Comparison of ENCODE assay signal across 17 mouse cellular contexts in genomic region chr2:7309324-7309723, GRCm38 (mm10).
DNase-seq lines count a peak whose midpoint lies in the region; ATAC-seq and TF ChIP-seq lines count a peak whose summit lies in the region.
"Had no signal": no experiment of that assay in that cellular context is flagged by ENCODE, and none has a peak within 500 bp of the region (broad histone marks: within the 10 kb centered on the region; RNA-seq: fewer than 3 reads in every experiment).

No protein-coding gene starts in this region.

- no peaks in the 10 kb centered on the region for H3K27me3 ChIP-seq in embryonic facial prominence, embryonic 10.5 days (replicated peaks; ENCODE audit: low read depth, poor library complexity, severe bottlenecking)
- no peaks in the 10 kb centered on the region for H3K27me3 ChIP-seq in forebrain, embryonic 11.5 days (ENCODE audit: control insufficient read depth, insufficient read depth, low read length)
- H3K27me3 ChIP-seq in hindbrain, embryonic 11.5 days (ENCODE audit: control insufficient read depth, insufficient read depth, low read length): no peaks in the 10 kb centered on the region
- H3K27me3 ChIP-seq in midbrain, embryonic 12.5 days: peaks cover 7% of the 10 kb centered on the region
- H3K27me3 ChIP-seq in stomach, postnatal 0 days (ENCODE audit: control insufficient read depth, insufficient read depth, low read length): no peaks in the 10 kb centered on the region
- H3K27me3 ChIP-seq: embryonic facial prominence, embryonic 13.5 days; lung, embryonic 15.5 days had no signal

- no peak for TF ChIP-seq CTCF in stomach, postnatal 0 days (IDR thresholded peaks at IDR 0.05; ENCODE audit: low read depth)

- H3K4me2 ChIP-seq in forebrain, embryonic 11.5 days (ENCODE audit: low read depth, low read length, severe bottlenecking): no peak overlapping the region
- H3K4me2 ChIP-seq in hindbrain, embryonic 11.5 days (replicated peaks; ENCODE audit: low read depth, low read length): no peak overlapping the region
- no peak overlapping the region for H3K4me2 ChIP-seq in midbrain, embryonic 12.5 days (replicated peaks)
- no peak overlapping the region for H3K4me2 ChIP-seq in stomach, postnatal 0 days (replicated peaks; ENCODE audit: low read depth)
- H3K4me2 ChIP-seq: embryonic facial prominence, embryonic 13.5 days; heart, embryonic 11.5 days; lung, embryonic 15.5 days had no signal

- DNase-seq in embryonic facial prominence, embryonic 10.5 days (ENCODE audit: low spot score): no peak
- DNase-seq in forebrain, embryonic 11.5 days (ENCODE audit: low spot score): no peak
- no peak for DNase-seq in hindbrain, embryonic 11.5 days (ENCODE audit: low spot score)
- DNase-seq in frontal cortex, postnatal 36 days (ENCODE audit: low spot score in 2 of 2): no peak
- DNase-seq in stomach, postnatal 0 days (ENCODE audit: low spot score): no peak
- DNase-seq in spleen, postnatal 14 days (ENCODE audit: low spot score in 2 of 2): no peak
- DNase-seq: adrenal gland, adult 2 months; heart, postnatal 14 days; kidney, adult 9 months; kidney, postnatal 36 days; thymus, postnatal 25 days had no signal

- 58% methylated on average over 1 of the region's 1 CpGs for WGBS in embryonic facial prominence, embryonic 10.5 days
- WGBS in forebrain, embryonic 11.5 days: 24% methylated on average over 1 of the region's 1 CpGs
- 54% methylated on average over 1 of the region's 1 CpGs for WGBS in hindbrain, embryonic 11.5 days
- 21% methylated on average over 1 of the region's 1 CpGs for WGBS in midbrain, embryonic 12.5 days
- WGBS in stomach, postnatal 0 days: 85% methylated on average over 1 of the region's 1 CpGs

- H3K4me1 ChIP-seq in embryonic facial prominence, embryonic 10.5 days: peaks cover 23% of the 10 kb centered on the region
- H3K4me1 ChIP-seq in forebrain, embryonic 11.5 days (replicated peaks; ENCODE audit: control insufficient read depth, insufficient read depth, low read length): peaks cover 10% of the 10 kb centered on the region
- H3K4me1 ChIP-seq in hindbrain, embryonic 11.5 days (replicated peaks; ENCODE audit: control insufficient read depth, insufficient read depth, low read length): no peaks in the 10 kb centered on the region; the same call in 1 of the 2 replicates
- H3K4me1 ChIP-seq in midbrain, embryonic 12.5 days: peaks cover 37% of the 10 kb centered on the region
- H3K4me1 ChIP-seq in stomach, postnatal 0 days (replicated peaks; ENCODE audit: control insufficient read depth, insufficient read depth): no peaks in the 10 kb centered on the region
- H3K4me1 ChIP-seq: embryonic facial prominence, embryonic 13.5 days; lung, embryonic 15.5 days had no signal

- no peak overlapping the region for H3K4me3 ChIP-seq in embryonic facial prominence, embryonic 10.5 days
- H3K4me3 ChIP-seq in forebrain, embryonic 11.5 days (ENCODE audit: low read depth, low read length): no peak overlapping the region
- no peak overlapping the region for H3K4me3 ChIP-seq in hindbrain, embryonic 11.5 days (ENCODE audit: low read depth, low read length)
- H3K4me3 ChIP-seq in midbrain, embryonic 12.5 days: no peak overlapping the region
- no peak overlapping the region for H3K4me3 ChIP-seq in stomach, postnatal 0 days (ENCODE audit: low read depth, low read length)
- H3K4me3 ChIP-seq: embryonic facial prominence, embryonic 13.5 days; lung, embryonic 15.5 days had no signal

- peak overlapping the region; percentile 44; the same call in 1 of the 2 replicates for H3K27ac ChIP-seq in embryonic facial prominence, embryonic 10.5 days (replicated peaks)
- H3K27ac ChIP-seq in forebrain, embryonic 11.5 days (ENCODE audit: low read depth, low read length): peak overlapping the region; percentile 67; the same call in 1 of the 2 replicates
- no peak overlapping the region for H3K27ac ChIP-seq in hindbrain, embryonic 11.5 days (ENCODE audit: low read depth, low read length)
- H3K27ac ChIP-seq in midbrain, embryonic 12.5 days (replicated peaks): peak overlapping the region; percentile 66
- no peak overlapping the region for H3K27ac ChIP-seq in stomach, postnatal 0 days (replicated peaks)
- H3K27ac ChIP-seq: embryonic facial prominence, embryonic 13.5 days; liver, embryonic 14.5 days; lung, embryonic 15.5 days had no signal

- H3K9ac ChIP-seq in forebrain, embryonic 11.5 days (ENCODE audit: low read length): no peak overlapping the region
- no peak overlapping the region for H3K9ac ChIP-seq in hindbrain, embryonic 11.5 days (ENCODE audit: low read depth, low read length)
- no peak overlapping the region for H3K9ac ChIP-seq in midbrain, embryonic 12.5 days (replicated peaks)
- no peak overlapping the region for H3K9ac ChIP-seq in stomach, postnatal 0 days (ENCODE audit: low read length)
- H3K9ac ChIP-seq: embryonic facial prominence, embryonic 13.5 days; liver, embryonic 14.5 days; lung, embryonic 15.5 days had no signal

- ATAC-seq in forebrain, embryonic 11.5 days (replicated peaks; ENCODE audit: low FRiP score): 0 out of 2 replicates have a peak, but pooled peaks have one; percentile 7
- ATAC-seq in hindbrain, embryonic 11.5 days (ENCODE audit: low FRiP score): 0 out of 2 replicates have a peak, but pooled peaks have one; percentile 25
- 0 out of 2 replicates have a peak, but pooled peaks have one; percentile 20 for ATAC-seq in midbrain, embryonic 12.5 days (ENCODE audit: low FRiP score, low read depth)
- ATAC-seq in stomach, postnatal 0 days (ENCODE audit: low FRiP score, low TSS enrichment): no peak
- ATAC-seq: inflammation-experienced regulatory T-cells, adult 6 months had no signal

- H3K9me3 ChIP-seq in embryonic facial prominence, embryonic 10.5 days: no peaks in the 10 kb centered on the region
- no peaks in the 10 kb centered on the region for H3K9me3 ChIP-seq in forebrain, embryonic 11.5 days (ENCODE audit: control insufficient read depth, low read length)
- H3K9me3 ChIP-seq in hindbrain, embryonic 11.5 days (ENCODE audit: control insufficient read depth, low read length): no peaks in the 10 kb centered on the region
- no peaks in the 10 kb centered on the region for H3K9me3 ChIP-seq in midbrain, embryonic 12.5 days
- no peaks in the 10 kb centered on the region for H3K9me3 ChIP-seq in stomach, postnatal 0 days (ENCODE audit: control insufficient read depth, low read length)
- H3K9me3 ChIP-seq: embryonic facial prominence, embryonic 13.5 days; lung, embryonic 15.5 days had no signal

- H3K36me3 ChIP-seq in embryonic facial prominence, embryonic 10.5 days (replicated peaks): no peaks in the 10 kb centered on the region
- H3K36me3 ChIP-seq in forebrain, embryonic 11.5 days (ENCODE audit: control insufficient read depth, insufficient read depth, low read length): no peaks in the 10 kb centered on the region
- no peaks in the 10 kb centered on the region for H3K36me3 ChIP-seq in hindbrain, embryonic 11.5 days (ENCODE audit: control insufficient read depth, insufficient read depth, low read length)
- H3K36me3 ChIP-seq in midbrain, embryonic 12.5 days: no peaks in the 10 kb centered on the region
- no peaks in the 10 kb centered on the region for H3K36me3 ChIP-seq in stomach, postnatal 0 days (ENCODE audit: control insufficient read depth, insufficient read depth, low read length)
- H3K36me3 ChIP-seq: embryonic facial prominence, embryonic 13.5 days; lung, embryonic 15.5 days had no signal

- no peak for TF ChIP-seq EP300 in stomach, postnatal 0 days (optimal IDR thresholded peaks at IDR 0.05)

Comparison
In these comparisons a context has a peak if more than half of its experiments do, and no peak if none do; other contexts are left out.
1. H3K27ac ChIP-seq: peak in embryonic facial prominence, embryonic 10.5 days (single experiment), forebrain, embryonic 11.5 days (single experiment) and midbrain, embryonic 12.5 days (single experiment); none in hindbrain, embryonic 11.5 days (single experiment) and stomach, postnatal 0 days (single experiment).